Mouse (Mus musculus): ENCODE measurements around the gene Fam89b.
A peak's percentile ranks its signal among the peaks of the same experiment; 100 is the strongest.

- TF ChIP-seq CTCF (conservative IDR thresholded peaks at IDR 0.05; ENCODE audit: low read length) (no peak), NANOG (IDR thresholded peaks at IDR 0.05; ENCODE audit: borderline replicate concordance, low read length) (peak; percentile 20; the same call in 1 of the 2 replicates), POU5F1 (IDR thresholded peaks at IDR 0.05; ENCODE audit: borderline replicate concordance, low read length) (no peak)
Observed at GRCm38 (mm10) chr19:5770925-5771860, 41.7 kb upstream of the Fam89b start, which contains the start of gene Scyl1.

Measured in E14TG2a.4 (cell line).